In genomic region chr6:33361613-33362012, GRCm38 (mm10) we compare ENCODE assay signal across 9 mouse cellular contexts.
A peak's percentile ranks its signal among the peaks of the same experiment; 100 is the strongest.
DNase-seq lines count a peak whose midpoint lies in the region; TF ChIP-seq lines count a peak whose summit lies in the region.
"Had no signal": no experiment of that assay in that cellular context is flagged by ENCODE, and none has a peak within 500 bp of the region (broad histone marks: within the 10 kb centered on the region; RNA-seq: fewer than 3 reads in every experiment).

No protein-coding gene starts in this region.

- no peak overlapping the region for H3K27ac ChIP-seq in kidney, adult 2 months (ENCODE audit: insufficient read depth, low read depth, low read length)
- H3K27ac ChIP-seq: forebrain, embryonic 10.5 days had no signal

- DNase-seq in frontal cortex, postnatal 14 days (ENCODE audit: low spot score in 2 of 2), result peak; percentile 12 to 34
- peak; percentile 11 for DNase-seq in gastrocnemius, postnatal 10 days
- peak; percentile 9 to 20 for DNase-seq in heart, postnatal 14 days
- no peak for DNase-seq in kidney, adult 2 months
- DNase-seq in spleen, adult 12 weeks (ENCODE audit: low spot score), result no peak
- DNase-seq in B cell, adult 2 months, result no peak
- DNase-seq: adrenal gland, postnatal 25 days had no signal

- no peak overlapping the region for H3K4me3 ChIP-seq in myocyte
- no peak overlapping the region for H3K4me3 ChIP-seq in kidney, adult 2 months (ENCODE audit: insufficient read depth, low read depth, low read length)
- H3K4me3 ChIP-seq: forebrain, embryonic 10.5 days had no signal

- H3K36me3 ChIP-seq in myocyte (ENCODE audit: control insufficient read depth, insufficient read depth), result no peaks in the 10 kb centered on the region
- no peaks in the 10 kb centered on the region for H3K36me3 ChIP-seq in kidney, adult 2 months (ENCODE audit: control insufficient read depth, insufficient read depth, low read length)

- H3K27me3 ChIP-seq in myocyte (ENCODE audit: control insufficient read depth, insufficient read depth, insufficient read length), result no peaks in the 10 kb centered on the region
- H3K27me3 ChIP-seq in kidney, adult 2 months (replicated peaks; ENCODE audit: control insufficient read depth, insufficient read depth, low read length), result no peaks in the 10 kb centered on the region

- TF ChIP-seq CTCF in kidney, adult 2 months (conservative IDR thresholded peaks at IDR 0.05; ENCODE audit: insufficient read depth, insufficient read length, low read depth, low read length), result no peak

- WGBS in kidney, adult 2 months, result 87% methylated on average over 6 of the region's 6 CpGs

- H3K4me2 ChIP-seq in myocyte (ENCODE audit: low read depth), result no peak overlapping the region

- no peaks in the 10 kb centered on the region for H3K4me1 ChIP-seq in kidney, adult 2 months (ENCODE audit: control insufficient read depth, insufficient read depth, low read length)
- H3K4me1 ChIP-seq: forebrain, embryonic 10.5 days had no signal

- H3ac ChIP-seq in myocyte (ENCODE audit: control insufficient read depth, insufficient read length), result no peak overlapping the region

- no peaks in the 10 kb centered on the region for H3K79me2 ChIP-seq in myocyte (ENCODE audit: control insufficient read depth, insufficient read depth)

- intact Hi-C loops in heart, postnatal 14 days (cut with DNase I), result no loop called here

- no peak for TF ChIP-seq POLR2A in myocyte (IDR thresholded peaks at IDR 0.05; ENCODE audit: insufficient read length, low read depth)
- TF ChIP-seq POLR2A in kidney, adult 2 months (IDR thresholded peaks at IDR 0.05; ENCODE audit: low read depth, low read length), result no peak

TF ChIP-seq in myocyte, 11 proteins besides CTCF, POLR2A, EP300 and RAD21:
- no peak for TF ChIP-seq POLR2AphosphoS2 (IDR thresholded peaks at IDR 0.05; ENCODE audit: insufficient read length, low read depth)
- peak; percentile 11 to 92 (median 36) for TF ChIP-seq MYOD1 (IDR thresholded peaks at IDR 0.05; ENCODE audit: control insufficient read depth in 1 of 3, insufficient read length in 2 of 3, low read depth in 2 of 3)
- TF ChIP-seq MYOG (IDR thresholded peaks at IDR 0.05; ENCODE audit: control insufficient read depth in 1 of 3, insufficient read depth in 1 of 3, insufficient read length in 2 of 3, low read depth in 2 of 3), result peak; percentile 29 to 90 (median 87)
TF ChIP-seq in myocyte: peak in this region for 2.

Comparison
In these comparisons a context has a peak if more than half of its experiments do, and no peak if none do; other contexts are left out.
1. DNase-seq: peak in frontal cortex, postnatal 14 days (2 of 2), gastrocnemius, postnatal 10 days (single experiment) and heart, postnatal 14 days (2 of 2); none in kidney, adult 2 months (single experiment), spleen, adult 12 weeks (single experiment) and B cell, adult 2 months (0 of 2).